Mouse (Mus musculus): ENCODE results near the gene D10Jhu81e. TPM values are rescaled to one million over a fixed set of nuclear protein-coding genes. Genes with fewer than 3 reads are reported as not detected.

The D10Jhu81e gene
- polyA plus RNA-seq (2014; fragmentation: Illumina TruSeq; extraction: RNeasy Lipid Tissue Mini Kit (QIAGEN cat#74804); ENCODE audit: low read depth, low replicate concordance) = 53.9 TPM

GRCm38 (mm10) chr10:78169281-78170042 is at the start of gene D10Jhu81e:
D10Jhu81e (minus strand) TSS chr10:78169782.

GRCm38 (mm10) chr10:78184531-78185380 is 15.2 kb upstream of the D10Jhu81e start, which contains the start of gene Pwp2:
Pwp2 (minus strand) TSS chr10:78185149.

Other genes starting within 250 kb of the D10Jhu81e start
- not detected for gene Trpm2, start 199.2 kb downstream of the D10Jhu81e start, polyA plus RNA-seq (2014; fragmentation: Illumina TruSeq; extraction: RNeasy Lipid Tissue Mini Kit (QIAGEN cat#74804); ENCODE audit: low read depth, low replicate concordance)
- 1.6 TPM for gene 1810043G02Rik, start 191.3 kb downstream of the D10Jhu81e start, polyA plus RNA-seq (2014; fragmentation: Illumina TruSeq; extraction: RNeasy Lipid Tissue Mini Kit (QIAGEN cat#74804); ENCODE audit: low read depth, low replicate concordance)
- 2.0 TPM for gene Pfkl, start 159.7 kb downstream of the D10Jhu81e start, polyA plus RNA-seq (2014; fragmentation: Illumina TruSeq; extraction: RNeasy Lipid Tissue Mini Kit (QIAGEN cat#74804); ENCODE audit: low read depth, low replicate concordance)
- 39.4 TPM for gene Dnmt3l, start 127.8 kb downstream of the D10Jhu81e start, polyA plus RNA-seq (2014; fragmentation: Illumina TruSeq; extraction: RNeasy Lipid Tissue Mini Kit (QIAGEN cat#74804); ENCODE audit: low read depth, low replicate concordance)
- gene Aire, start 126.2 kb downstream of the D10Jhu81e start, polyA plus RNA-seq (2014; fragmentation: Illumina TruSeq; extraction: RNeasy Lipid Tissue Mini Kit (QIAGEN cat#74804); ENCODE audit: low read depth, low replicate concordance) = not detected
- gene Icosl, start 100.5 kb downstream of the D10Jhu81e start, polyA plus RNA-seq (2014; fragmentation: Illumina TruSeq; extraction: RNeasy Lipid Tissue Mini Kit (QIAGEN cat#74804); ENCODE audit: low read depth, low replicate concordance) = 9.6 TPM
- 5.3 TPM for gene Pwp2, start 15.4 kb upstream of the D10Jhu81e start, polyA plus RNA-seq (2014; fragmentation: Illumina TruSeq; extraction: RNeasy Lipid Tissue Mini Kit (QIAGEN cat#74804); ENCODE audit: low read depth, low replicate concordance)
- gene Trappc10, start 74.9 kb upstream of the D10Jhu81e start, polyA plus RNA-seq (2014; fragmentation: Illumina TruSeq; extraction: RNeasy Lipid Tissue Mini Kit (QIAGEN cat#74804); ENCODE audit: low read depth, low replicate concordance) = 17.6 TPM
- 52.9 TPM for gene Agpat3, start 182.7 kb upstream of the D10Jhu81e start, polyA plus RNA-seq (2014; fragmentation: Illumina TruSeq; extraction: RNeasy Lipid Tissue Mini Kit (QIAGEN cat#74804); ENCODE audit: low read depth, low replicate concordance)
- 39.0 TPM for gene Rrp1, start 243.3 kb upstream of the D10Jhu81e start, polyA plus RNA-seq (2014; fragmentation: Illumina TruSeq; extraction: RNeasy Lipid Tissue Mini Kit (QIAGEN cat#74804); ENCODE audit: low read depth, low replicate concordance)